Mouse (Mus musculus) testis, adult 2 months (tissue): ENCODE measurements at regions not wholly inside any gene's neighbourhood (a gene's known extent, or its start where the extent isn't known, plus 50 kb on each side); places are given as distances from the start of the nearest gene placed in this dataset.
A peak's percentile ranks its signal among the peaks of the same experiment; 100 is the strongest.

Experiments used
- CTCF ChIP-seq: fragments of 200-500 bp; IDR thresholded peaks from 2 replicates; pipeline ENCODE4 v1.5.1; 2012; ENCODE audit warnings: low read depth, mild to moderate bottlenecking, inconsistent platforms, low read length, moderate library complexity; ENCODE audit not compliant: control insufficient read depth, insufficient read depth, insufficient replicate concordance
- POLR2A ChIP-seq: fragments of 200-500 bp; IDR thresholded peaks from 2 replicates; pipeline ENCODE4 v1.6.1; 2012; ENCODE audit warnings: low read depth, mild to moderate bottlenecking, inconsistent platforms, low read length, moderate library complexity; ENCODE audit not compliant: control insufficient read depth

GRCm38 (mm10) chr14:60559826-60560529 is 73.8 kb upstream of the Spata13 start:
- TF ChIP-seq CTCF: 0 out of 2 replicates have a peak, but pooled peaks have one; percentile 5
- TF ChIP-seq POLR2A: no peak
